Mouse (Mus musculus) neutrophil, adult 83 days (primary cell): Measurements from ENCODE around the gene Nlrp1b. TPM values are rescaled to one million over a fixed set of nuclear protein-coding genes. Genes with fewer than 3 reads are reported as not detected.

Experiments
- total RNA-seq, 2 experiments: library from RNA; stranded (reverse); gene quantifications; one replicate each; pipeline ENCODE4 v1.2.4; 2023

Nlrp1b gene
- 10 to 100 TPM in 1 of 2 experiments, 1 to 10 TPM in 1; 9.1 to 10.5 TPM for total RNA-seq

DNA sequence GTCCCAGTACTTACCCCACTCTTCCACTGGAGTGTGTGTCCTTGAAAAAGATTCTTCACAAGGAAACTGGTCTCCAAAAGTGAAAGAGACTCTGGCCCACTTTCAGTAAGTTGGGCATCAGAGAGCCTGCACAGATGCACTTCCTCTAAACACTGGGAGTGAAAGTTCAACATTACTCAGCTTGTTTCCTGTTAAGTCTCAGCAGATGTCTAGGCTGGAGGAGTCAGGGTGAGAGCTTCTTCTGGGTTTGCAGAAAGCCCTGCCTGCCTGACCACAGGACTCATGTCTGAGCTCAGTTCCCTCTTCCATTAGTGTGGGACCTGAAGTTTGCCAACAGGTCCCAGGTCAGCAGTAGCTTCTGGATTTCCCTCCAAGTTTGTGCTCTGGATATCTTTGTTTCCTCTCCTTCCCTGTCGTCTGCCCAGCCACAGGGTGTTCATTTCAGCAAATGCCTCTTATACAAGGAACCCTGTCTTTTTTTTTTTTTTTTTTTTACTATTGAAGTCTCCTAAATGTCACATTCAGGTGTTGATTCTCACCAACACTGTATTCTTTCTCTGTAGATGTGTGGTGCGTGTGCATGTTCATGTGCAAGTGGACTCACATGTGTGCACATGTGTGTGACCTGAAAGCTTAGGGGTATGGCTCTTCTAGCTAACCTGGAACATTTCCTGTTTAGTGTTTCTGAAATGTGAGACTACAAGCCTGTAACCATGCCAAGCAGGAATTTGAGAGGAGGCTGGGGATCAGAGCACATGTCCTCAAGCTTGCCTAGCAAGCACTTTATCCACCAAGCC lies at the start of gene Nlrp1b:
Nlrp1b (minus strand) TSS at position 50 of the 797 bp plus-strand sequence.

DNA sequence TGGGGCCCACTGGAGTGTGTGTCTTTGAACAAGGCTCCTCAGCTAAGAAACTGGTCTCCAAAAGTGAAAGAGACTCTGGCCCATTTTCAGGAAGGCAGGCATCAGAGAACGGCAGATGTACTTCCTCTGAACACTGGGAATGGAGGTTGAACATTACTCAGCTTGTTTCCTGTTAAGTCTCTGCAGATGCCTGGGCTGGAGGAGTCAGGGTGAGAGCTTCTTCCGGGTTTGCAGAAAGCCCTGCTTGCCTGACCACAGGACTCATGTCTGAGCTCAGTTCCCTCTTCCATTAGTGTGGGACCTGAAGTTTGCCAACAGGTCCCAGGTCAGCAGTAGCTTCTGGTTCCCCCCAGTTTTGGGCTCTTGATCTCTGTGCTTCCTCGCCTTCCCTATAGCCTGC lies 85.9 kb downstream of the Nlrp1b start, which contains the start of gene Nlrp1a:
Nlrp1a (minus strand) TSS at position 44 of the 400 bp plus-strand sequence.

Other genes with a start within 250 kb of the Nlrp1b start
- 10 to 100 TPM; 52.4 to 54.0 TPM for gene C1qbp, start 247.7 kb downstream of the Nlrp1b start, total RNA-seq
- gene Dhx33, start 226.3 kb downstream of the Nlrp1b start, total RNA-seq = 1 to 10 TPM; 9.2 to 9.3 TPM
- 10 to 100 TPM; 16.7 to 17.5 TPM for gene Mis12, start 211.1 kb downstream of the Nlrp1b start, total RNA-seq
- 10 to 100 TPM; 27.7 to 31.7 TPM for gene Derl2, start 210.9 kb downstream of the Nlrp1b start, total RNA-seq
- gene 6330403K07Rik, start 197.2 kb downstream of the Nlrp1b start, total RNA-seq = not detected
- gene Nlrp1a, start 86.0 kb downstream of the Nlrp1b start, total RNA-seq = 10 to 100 TPM; 13.1 to 14.3 TPM